Mouse (Mus musculus): ENCODE data around the gene Map2k1. TPM values are rescaled to one million over a fixed set of nuclear protein-coding genes. Genes with fewer than 3 reads are reported as not detected.

The Map2k1 gene
- polyA plus RNA-seq, 1 experiment from 2014 or later, result 80.6 TPM

DNA sequence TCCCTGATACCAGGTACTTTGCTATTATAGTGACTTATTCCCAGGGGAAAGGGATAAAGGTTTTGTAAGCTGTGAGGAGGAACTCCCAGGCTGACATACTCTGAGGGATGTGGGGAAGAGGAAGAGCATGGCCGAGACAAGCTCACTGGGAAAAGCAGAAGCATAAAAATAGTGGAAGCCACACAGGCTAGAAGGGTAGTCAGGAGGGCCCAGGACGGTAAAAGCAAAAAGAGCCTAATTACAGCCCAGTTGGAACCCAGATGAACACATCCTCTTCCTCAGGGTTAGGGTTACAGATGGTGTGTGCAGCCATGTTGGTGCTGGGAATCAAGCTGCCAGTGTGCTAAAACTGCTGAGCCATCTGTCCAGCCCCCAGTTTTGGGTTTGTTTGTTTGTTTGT lies 31.3 kb downstream of the Map2k1 start:
- no peaks in the 10 kb centered on the region for H3K27me3 ChIP-seq
- no peak overlapping the region for H3K9ac ChIP-seq
- WGBS, result 54% methylated on average over 2 of the region's 2 CpGs
- ATAC-seq (ENCODE audit: insufficient number of reproducible peaks, low FRiP score, low TSS enrichment, low read depth), result no peak
- H3K27ac ChIP-seq, result no peak overlapping the region
- no peak overlapping the region for H3K4me2 ChIP-seq
- no peaks in the 10 kb centered on the region for H3K9me3 ChIP-seq
- no peak overlapping the region for H3K4me3 ChIP-seq
- H3K4me1 ChIP-seq, result 0 out of 2 replicates have a peak, but pooled peaks cover 3% of the 10 kb centered on the region
- H3K36me3 ChIP-seq, result no peaks in the 10 kb centered on the region

DNA sequence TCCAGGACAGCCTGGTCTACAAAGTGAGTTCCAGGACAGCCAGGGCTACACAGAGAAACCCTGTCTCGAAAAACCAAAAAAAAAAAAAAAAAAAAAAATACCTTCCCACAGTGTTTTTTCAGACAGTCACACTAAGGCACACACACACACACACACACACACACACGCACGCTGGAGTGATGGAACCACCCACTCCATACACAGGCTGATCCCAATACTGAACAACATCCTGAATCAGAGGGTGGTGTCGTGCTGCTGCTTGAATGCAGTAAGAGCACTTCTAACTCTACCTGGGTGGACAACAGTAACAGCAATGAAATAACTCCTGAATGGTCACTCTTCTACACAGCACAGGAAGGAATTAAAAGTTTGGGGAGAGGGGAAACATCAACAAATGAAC lies 32.0 kb downstream of the Map2k1 start:
- Histone ChIP-seq H3K27ac (no peak overlapping the region), H3K36me3 (no peaks in the 10 kb centered on the region), H3K27me3 (no peaks in the 10 kb centered on the region), H3K4me3 (no peak overlapping the region), H3K9me3 (no peaks in the 10 kb centered on the region), H3K4me2 (no peak overlapping the region), H3K4me1 (0 out of 2 replicates have a peak, but pooled peaks cover 3% of the 10 kb centered on the region), H3K9ac (no peak overlapping the region)
- ATAC-seq (ENCODE audit: insufficient number of reproducible peaks, low FRiP score, low TSS enrichment, low read depth), result no peak
- WGBS, result 81% methylated on average over 4 of the region's 4 CpGs

DNA sequence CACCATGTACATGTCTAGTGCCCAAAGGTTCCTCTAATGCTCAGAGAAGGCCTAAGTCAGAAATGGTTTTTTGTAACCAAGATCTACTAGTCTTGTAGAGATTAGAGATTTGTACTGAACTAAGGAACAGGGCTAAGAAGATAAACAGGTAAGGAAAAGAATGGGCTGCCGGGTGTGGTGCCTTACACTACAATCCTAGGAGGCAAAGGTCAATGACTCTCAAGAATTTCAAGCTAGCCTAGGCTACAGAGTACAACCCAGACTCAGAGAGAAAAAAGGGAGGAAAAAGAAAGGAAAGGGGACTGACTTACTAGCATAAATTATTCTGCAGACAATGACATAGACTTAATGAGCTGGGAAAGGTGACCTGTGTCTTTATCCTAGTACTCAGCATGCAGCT lies 32.8 kb downstream of the Map2k1 start:
- Histone ChIP-seq H3K4me3 (no peak overlapping the region), H3K9ac (no peak overlapping the region), H3K27ac (no peak overlapping the region), H3K9me3 (no peaks in the 10 kb centered on the region), H3K4me2 (no peak overlapping the region), H3K27me3 (no peaks in the 10 kb centered on the region), H3K36me3 (no peaks in the 10 kb centered on the region), H3K4me1 (0 out of 2 replicates have a peak, but pooled peaks cover 3% of the 10 kb centered on the region)
- ATAC-seq (ENCODE audit: insufficient number of reproducible peaks, low FRiP score, low TSS enrichment, low read depth), result no peak
- 87% methylated on average over 1 of the region's 1 CpGs for WGBS

DNA sequence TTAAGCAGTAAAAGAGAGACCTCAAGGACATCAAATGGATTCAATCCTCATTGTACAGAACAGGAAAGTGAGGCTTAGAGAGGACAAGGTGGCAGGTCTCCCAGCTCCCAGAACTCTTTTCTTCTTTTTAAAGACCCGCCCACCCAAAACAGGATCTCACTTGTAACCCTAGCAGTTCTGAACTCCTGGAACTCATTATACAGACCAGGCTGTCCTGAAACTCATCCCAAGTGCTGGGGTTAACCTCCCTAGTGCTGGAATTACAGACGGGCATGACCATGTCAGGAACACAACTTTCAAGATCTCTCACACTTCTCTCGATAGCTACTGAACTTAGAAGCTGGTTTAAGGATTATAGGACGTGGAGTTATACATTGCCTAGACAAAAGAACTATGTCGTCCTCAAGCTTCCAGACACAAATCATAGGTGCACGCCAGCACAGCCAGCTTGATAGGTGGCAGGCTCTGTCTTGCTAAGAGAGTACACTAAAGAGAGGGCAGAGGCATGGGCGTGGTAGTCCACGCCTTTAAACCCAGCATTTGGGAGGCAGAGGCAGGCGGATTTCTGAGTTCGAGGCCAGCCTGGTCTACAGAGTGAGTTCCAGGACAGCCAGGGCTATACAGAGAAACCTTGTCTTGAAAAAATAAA lies 33.5 kb downstream of the Map2k1 start:
- H3K27me3 ChIP-seq, result no peaks in the 10 kb centered on the region
- no peak for ATAC-seq (ENCODE audit: insufficient number of reproducible peaks, low FRiP score, low TSS enrichment, low read depth)
- no peak overlapping the region for H3K9ac ChIP-seq
- H3K27ac ChIP-seq, result no peak overlapping the region
- H3K9me3 ChIP-seq, result no peaks in the 10 kb centered on the region
- 64% methylated on average over 10 of the region's 10 CpGs for WGBS
- no peak overlapping the region for H3K4me3 ChIP-seq
- H3K36me3 ChIP-seq, result no peaks in the 10 kb centered on the region
- 0 out of 2 replicates have a peak, but pooled peaks cover 3% of the 10 kb centered on the region for H3K4me1 ChIP-seq
- no peak overlapping the region for H3K4me2 ChIP-seq

DNA sequence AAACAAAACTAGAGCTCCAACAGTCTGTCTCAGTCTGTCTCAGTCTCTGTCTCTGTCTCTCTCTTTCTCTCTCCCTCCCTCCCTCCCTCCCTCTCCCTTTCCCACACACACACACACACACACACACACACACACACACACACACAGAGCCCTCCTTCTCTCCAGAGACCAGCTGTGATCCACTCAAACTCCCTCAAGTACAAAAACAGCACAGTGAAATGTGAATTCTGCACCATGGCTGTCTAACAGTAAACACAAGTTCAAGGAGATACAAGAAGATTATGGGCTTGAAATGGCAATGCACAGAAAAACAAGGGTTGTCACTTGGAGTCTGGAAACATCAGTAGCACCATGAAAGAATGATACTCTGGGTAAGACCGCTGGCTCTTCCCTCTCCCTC lies 34.1 kb downstream of the Map2k1 start:
- Histone ChIP-seq H3K4me1 (0 out of 2 replicates have a peak, but pooled peaks cover 3% of the 10 kb centered on the region), H3K27me3 (no peaks in the 10 kb centered on the region), H3K4me2 (no peak overlapping the region), H3K27ac (no peak overlapping the region), H3K9me3 (no peaks in the 10 kb centered on the region), H3K36me3 (no peaks in the 10 kb centered on the region), H3K4me3 (no peak overlapping the region), H3K9ac (no peak overlapping the region)
- ATAC-seq (ENCODE audit: insufficient number of reproducible peaks, low FRiP score, low TSS enrichment, low read depth), result no peak
- WGBS, result 65% methylated on average over 1 of the region's 1 CpGs

DNA sequence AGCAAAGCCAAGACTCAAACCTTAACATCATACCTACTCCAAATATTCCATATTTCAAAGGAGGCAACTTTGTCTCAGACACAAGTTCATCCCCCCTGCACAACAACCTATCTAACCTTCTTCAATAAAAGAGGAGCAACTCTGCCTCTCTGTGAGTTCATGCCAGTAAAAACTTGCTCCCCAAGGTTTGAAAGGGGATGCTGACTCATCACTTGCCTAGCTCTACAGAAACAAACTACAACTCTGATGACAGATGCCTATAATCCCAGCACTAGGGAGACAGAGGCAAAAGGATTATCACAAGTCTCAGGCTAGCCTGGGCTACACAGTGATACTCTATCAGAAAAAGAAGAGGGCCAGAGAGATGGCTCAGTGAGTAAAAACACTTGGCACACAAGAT lies 35.5 kb downstream of the Map2k1 start:
- H3K27ac ChIP-seq, result no peak overlapping the region
- H3K4me3 ChIP-seq, result no peak overlapping the region
- H3K27me3 ChIP-seq, result no peaks in the 10 kb centered on the region
- 0 out of 2 replicates have a peak, but pooled peaks cover 3% of the 10 kb centered on the region for H3K4me1 ChIP-seq
- no peaks in the 10 kb centered on the region for H3K9me3 ChIP-seq
- 0 out of 2 replicates have a peak, but pooled peaks cover 6% of the 10 kb centered on the region for H3K36me3 ChIP-seq
- no peak overlapping the region for H3K9ac ChIP-seq
- ATAC-seq (ENCODE audit: insufficient number of reproducible peaks, low FRiP score, low TSS enrichment, low read depth), result no peak
- H3K4me2 ChIP-seq, result no peak overlapping the region

DNA sequence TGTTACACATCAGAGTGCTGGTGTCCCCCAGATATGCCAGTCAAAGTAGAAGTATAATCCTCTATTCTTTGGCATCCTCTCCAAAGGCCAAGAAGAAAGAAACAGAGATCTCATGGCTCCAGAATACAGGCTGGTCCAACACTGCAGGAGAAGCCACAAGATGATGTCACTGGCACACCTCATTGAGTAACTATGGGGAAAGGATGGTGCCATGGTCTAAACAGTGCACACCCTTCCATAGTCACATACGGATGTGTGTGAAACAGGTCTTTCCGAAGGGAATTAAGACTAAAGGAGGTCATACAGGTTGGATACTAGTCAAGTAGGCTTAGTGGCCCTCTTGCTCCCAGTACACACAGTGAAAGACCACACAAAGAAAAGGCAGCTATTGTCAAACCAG lies 36.8 kb downstream of the Map2k1 start:
- H3K9me3 ChIP-seq, result no peaks in the 10 kb centered on the region
- H3K4me2 ChIP-seq, result no peak overlapping the region
- 0 out of 2 replicates have a peak, but pooled peaks cover 5% of the 10 kb centered on the region for H3K4me1 ChIP-seq
- peaks cover 13% of the 10 kb centered on the region; the same call in 1 of the 2 replicates for H3K36me3 ChIP-seq
- no peak for ATAC-seq (ENCODE audit: insufficient number of reproducible peaks, low FRiP score, low TSS enrichment, low read depth)
- H3K27me3 ChIP-seq, result no peaks in the 10 kb centered on the region
- no peak overlapping the region for H3K4me3 ChIP-seq
- no peak overlapping the region for H3K9ac ChIP-seq
- 98% methylated on average over 2 of the region's 2 CpGs for WGBS
- no peak overlapping the region for H3K27ac ChIP-seq

DNA sequence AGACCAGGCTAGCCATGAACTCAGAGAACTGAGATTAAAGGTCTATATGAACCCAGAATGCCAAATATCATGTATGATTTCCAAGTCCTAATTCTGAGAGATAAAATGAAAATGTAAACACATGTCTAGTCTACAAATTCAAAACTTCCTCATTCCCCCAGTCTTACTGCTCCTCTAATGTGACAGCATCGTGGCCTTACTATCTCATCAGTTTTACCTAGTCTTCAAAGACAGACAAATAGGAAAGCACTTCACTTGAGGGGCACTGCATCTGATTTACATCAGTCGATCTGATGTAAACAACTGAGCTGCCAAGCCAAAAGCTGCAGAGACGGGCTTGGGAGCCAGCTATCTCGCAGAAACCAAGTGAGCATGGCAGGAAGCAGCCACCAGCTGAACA lies 37.3 kb downstream of the Map2k1 start:
- H3K4me1 ChIP-seq, result 0 out of 2 replicates have a peak, but pooled peaks cover 5% of the 10 kb centered on the region
- H3K36me3 ChIP-seq, result peaks cover 16% of the 10 kb centered on the region; the same call in 1 of the 2 replicates
- no peak for ATAC-seq (ENCODE audit: insufficient number of reproducible peaks, low FRiP score, low TSS enrichment, low read depth)
- no peaks in the 10 kb centered on the region for H3K27me3 ChIP-seq
- H3K9me3 ChIP-seq, result no peaks in the 10 kb centered on the region
- 62% methylated on average over 4 of the region's 4 CpGs for WGBS
- H3K4me3 ChIP-seq, result no peak overlapping the region
- no peak overlapping the region for H3K27ac ChIP-seq
- no peak overlapping the region for H3K9ac ChIP-seq
- no peak overlapping the region for H3K4me2 ChIP-seq

DNA sequence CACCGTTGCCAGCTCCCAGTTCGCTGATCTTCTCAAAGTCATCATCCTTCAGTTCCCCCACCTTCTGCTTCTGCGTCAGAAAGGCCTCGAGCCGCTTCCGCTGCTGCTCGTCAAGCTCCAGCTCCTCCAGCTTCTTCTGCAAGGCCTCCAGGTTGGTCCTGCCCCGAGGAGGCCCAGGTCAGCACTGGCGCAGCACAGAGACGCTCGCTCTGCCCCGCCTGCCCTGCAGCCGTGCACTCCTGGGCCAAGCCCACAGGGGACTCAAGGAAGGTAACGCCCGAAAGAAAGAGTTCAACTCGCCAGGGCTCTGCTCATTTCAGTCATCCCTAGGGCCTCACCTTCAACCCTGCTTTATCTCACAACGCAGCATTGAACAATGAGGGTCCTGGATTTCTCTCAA lies 39.0 kb downstream of the Map2k1 start:
- 89% methylated on average over 17 of the region's 17 CpGs for WGBS

DNA sequence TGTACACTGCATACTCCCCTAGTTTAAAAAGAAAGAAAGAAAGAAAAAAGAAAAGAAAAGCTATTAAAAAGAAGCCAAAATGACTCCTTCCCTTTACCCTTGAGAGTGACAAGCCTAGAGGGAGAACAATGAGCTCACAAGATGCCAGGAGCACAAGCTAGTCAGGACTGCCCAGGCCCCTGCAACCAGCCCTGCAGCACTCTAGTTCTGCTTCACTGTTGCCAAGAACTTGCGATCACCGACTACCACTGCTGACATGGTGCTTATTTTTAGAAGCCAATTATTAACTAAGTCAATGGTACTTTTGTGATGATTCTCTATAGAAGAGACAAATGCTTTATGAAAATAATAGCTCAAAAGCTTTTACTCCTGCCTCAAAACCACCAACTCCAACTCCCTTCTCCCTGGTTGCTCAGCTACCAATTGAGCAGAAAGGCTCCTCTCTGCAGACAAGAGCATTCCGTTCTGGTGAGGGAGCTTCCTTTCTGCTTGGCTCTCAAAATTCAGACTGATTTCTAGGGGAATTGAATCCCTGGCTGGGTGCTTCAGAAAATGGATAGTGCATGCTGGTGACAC lies 45.8 kb downstream of the Map2k1 start:
- Histone ChIP-seq H3K4me3 (no peak overlapping the region), H3K9ac (no peak overlapping the region), H3K4me2 (no peak overlapping the region), H3K27me3 (no peaks in the 10 kb centered on the region), H3K36me3 (peaks cover 53% of the 10 kb centered on the region), H3K9me3 (no peaks in the 10 kb centered on the region), H3K4me1 (0 out of 2 replicates have a peak, but pooled peaks cover 2% of the 10 kb centered on the region), H3K27ac (no peak overlapping the region)
- no peak for ATAC-seq (ENCODE audit: insufficient number of reproducible peaks, low FRiP score, low TSS enrichment, low read depth)
- WGBS, result 83% methylated on average over 3 of the region's 3 CpGs

More for the DNA sequence above, 39.0 kb downstream of the Map2k1 start:
- Histone ChIP-seq H3K9me3 (no peaks in the 10 kb centered on the region), H3K27me3 (no peaks in the 10 kb centered on the region), H3K4me1 (0 out of 2 replicates have a peak, but pooled peaks cover 2% of the 10 kb centered on the region), H3K4me2 (no peak overlapping the region), H3K36me3 (peaks cover 25% of the 10 kb centered on the region; the same call in 1 of the 2 replicates), H3K27ac (no peak overlapping the region), H3K9ac (no peak overlapping the region), H3K4me3 (no peak overlapping the region)
- no peak for ATAC-seq (ENCODE audit: insufficient number of reproducible peaks, low FRiP score, low TSS enrichment, low read depth)

DNA sequence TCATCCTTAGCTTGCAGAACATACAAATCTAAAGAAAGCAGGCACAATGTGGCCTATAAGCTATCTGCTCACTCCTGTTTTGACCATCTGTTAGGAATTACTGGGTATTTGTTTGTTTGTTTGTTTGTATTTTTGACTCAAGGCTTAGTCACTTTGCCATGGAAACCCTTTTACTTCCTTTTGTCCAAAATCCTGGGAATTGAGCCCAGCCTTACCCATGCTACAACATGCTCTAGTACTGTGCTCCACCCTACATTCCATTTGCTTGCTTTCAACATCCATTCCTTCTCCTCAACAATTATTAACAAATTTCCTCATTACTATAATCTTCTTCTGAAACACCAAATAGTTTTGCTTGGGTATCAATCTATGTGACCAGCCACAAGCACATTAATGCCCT lies 50.6 kb downstream of the Map2k1 start:
- H3K4me3 ChIP-seq, result no peak overlapping the region
- ATAC-seq (ENCODE audit: insufficient number of reproducible peaks, low FRiP score, low TSS enrichment, low read depth), result no peak
- H3K27me3 ChIP-seq, result no peaks in the 10 kb centered on the region
- H3K9ac ChIP-seq, result no peak overlapping the region
- no peak overlapping the region for H3K4me2 ChIP-seq
- H3K9me3 ChIP-seq, result no peaks in the 10 kb centered on the region
- H3K27ac ChIP-seq, result no peak overlapping the region
- H3K36me3 ChIP-seq, result peaks cover 29% of the 10 kb centered on the region
- H3K4me1 ChIP-seq, result no peaks in the 10 kb centered on the region

DNA sequence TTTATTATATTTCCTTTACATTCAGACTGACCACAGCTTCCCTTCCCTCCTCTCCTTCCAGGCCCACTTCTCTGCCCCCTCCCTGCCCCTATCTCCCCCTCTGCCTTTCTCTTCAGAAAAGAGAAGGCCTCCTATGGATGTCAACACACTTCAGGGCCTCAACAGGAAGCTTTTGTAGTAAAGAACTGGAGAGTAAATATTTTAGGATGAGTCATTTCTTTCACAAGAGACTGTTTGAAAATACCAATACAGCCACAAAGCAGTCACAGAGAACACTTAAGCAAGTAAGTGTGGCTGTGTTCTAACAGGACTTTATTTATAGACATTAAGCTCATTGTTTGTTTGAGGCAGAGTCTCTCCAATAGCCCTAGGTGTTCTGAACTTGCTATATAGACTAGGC lies 51.1 kb downstream of the Map2k1 start:
- Histone ChIP-seq H3K9ac (no peak overlapping the region), H3K9me3 (no peaks in the 10 kb centered on the region), H3K27ac (no peak overlapping the region), H3K4me3 (no peak overlapping the region), H3K27me3 (no peaks in the 10 kb centered on the region), H3K36me3 (peaks cover 31% of the 10 kb centered on the region), H3K4me1 (no peaks in the 10 kb centered on the region), H3K4me2 (no peak overlapping the region)
- ATAC-seq (ENCODE audit: insufficient number of reproducible peaks, low FRiP score, low TSS enrichment, low read depth), result no peak
